Mouse (Mus musculus) neural tube, embryonic 15.5 days (tissue): ENCODE measurements around the gene Kirrel3. TPM values are rescaled to one million over a fixed set of nuclear protein-coding genes. Genes with fewer than 3 reads are reported as not detected.

ENCODE experiments used
- ATAC-seq: fragments of 200-750 bp; cut with Nextera tagmentation; 2 replicates; pipeline ENCODE4 v1.8.0; 2017; ENCODE audit warnings: mild to moderate bottlenecking, moderate TSS enrichment, moderate library complexity; ENCODE audit not compliant: low FRiP score
- H3K27ac ChIP-seq: fragments of 300-500 bp; sonication (generic); replicated peaks from 2 replicates; pipeline ENCODE4 v1.5.1; 2015; ENCODE audit warnings: mild to moderate bottlenecking, inconsistent platforms
- H3K27me3 ChIP-seq: fragments of 300-500 bp; sonication (generic); replicated peaks from 2 replicates; pipeline ENCODE4 v1.6.1; 2015; ENCODE audit warnings: inconsistent platforms
- H3K36me3 ChIP-seq: fragments of 300-500 bp; sonication (generic); 2 replicates; pipeline ENCODE4 v1.6.1; 2015; ENCODE audit warnings: inconsistent platforms
- H3K4me1 ChIP-seq: fragments of 300-500 bp; sonication (generic); 2 replicates; pipeline ENCODE4 v1.6.1; 2015; ENCODE audit warnings: inconsistent platforms
- H3K4me2 ChIP-seq: fragments of 300-500 bp; sonication (generic); 2 replicates; pipeline ENCODE4 v1.6.1; 2015; ENCODE audit warnings: inconsistent platforms, mild to moderate bottlenecking, moderate library complexity
- H3K4me3 ChIP-seq: fragments of 300-500 bp; sonication (generic); replicated peaks from 2 replicates; pipeline ENCODE4 v1.5.1; 2015; ENCODE audit warnings: mild to moderate bottlenecking, inconsistent platforms
- H3K9ac ChIP-seq: fragments of 300-500 bp; sonication (generic); replicated peaks from 2 replicates; pipeline ENCODE4 v1.6.1; 2015; ENCODE audit warnings: mild to moderate bottlenecking, inconsistent platforms
- H3K9me3 ChIP-seq: fragments of 300-500 bp; sonication (generic); replicated peaks from 2 replicates; pipeline ENCODE4 v1.6.1; 2016; ENCODE audit warnings: inconsistent platforms
- WGBS: fragments of 180-500 bp; shearing (Covaris S2); methylation state at CpG from one replicate; pipeline ENCODE4 v1.1.7; 2015; ENCODE audit warnings: mixed read lengths; 5-methylcytosine and 5-hydroxymethylcytosine counted together
- polyA plus RNA-seq: library from polyadenylated mRNA; unstranded; fragments of >200 nt; fragmentation: Nextera tagmentation; extraction: Ambion mirVana; gene quantifications from 2 replicates; pipeline ENCODE4 v1.2.1, GENCODE M21; 2015

The Kirrel3 gene
- polyA plus RNA-seq, 1 experiment from 2014 or later = 43.7 TPM

DNA sequence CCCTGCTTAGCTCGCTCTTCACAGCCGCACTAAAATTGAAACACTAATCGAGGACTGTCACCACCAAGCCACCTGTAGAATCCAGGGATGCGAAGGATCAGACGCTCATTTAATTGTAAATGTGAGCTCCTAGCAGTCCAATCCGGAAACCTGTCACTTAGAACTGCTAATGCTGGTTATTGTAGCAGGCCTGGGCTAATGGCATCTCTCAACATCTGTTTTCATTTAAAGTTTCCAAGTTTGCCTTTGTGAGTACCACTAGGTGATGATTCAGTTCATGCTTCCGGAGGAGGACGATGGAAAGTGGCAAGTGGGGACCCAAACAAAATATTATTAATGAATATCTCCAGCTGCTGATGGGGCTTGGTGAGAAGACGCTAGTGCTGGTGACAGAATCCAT is 161.1 kb downstream of the Kirrel3 start:
- WGBS = 83% methylated on average over 9 of the region's 9 CpGs
- H3K27me3 ChIP-seq = no peaks in the 10 kb centered on the region
- no peaks in the 10 kb centered on the region for H3K36me3 ChIP-seq
- no peaks in the 10 kb centered on the region for H3K9me3 ChIP-seq
- no peak overlapping the region for H3K4me2 ChIP-seq
- ATAC-seq = no peak
- peaks cover 15% of the 10 kb centered on the region for H3K4me1 ChIP-seq
- no peak overlapping the region for H3K9ac ChIP-seq
- H3K4me3 ChIP-seq = no peak overlapping the region
- no peak overlapping the region for H3K27ac ChIP-seq

DNA sequence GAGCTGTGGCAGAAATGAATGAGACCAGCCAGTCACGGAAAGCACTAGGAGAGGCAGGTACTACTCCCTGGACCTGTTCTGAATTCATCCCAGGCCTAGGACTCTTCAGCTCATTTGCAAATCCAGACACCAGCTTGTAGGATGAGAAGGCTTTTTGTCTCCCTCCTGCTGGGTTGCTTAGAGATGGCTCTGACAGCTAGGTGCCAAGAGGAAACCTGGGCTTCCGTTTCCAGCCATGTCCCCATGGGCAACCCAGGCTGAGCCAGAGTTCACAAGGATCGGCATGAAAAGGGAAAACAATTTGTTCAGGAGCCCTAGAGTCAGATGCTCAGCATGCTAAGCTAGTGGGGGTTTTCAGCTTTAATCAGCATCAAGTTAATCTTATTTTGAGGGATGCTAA is 166.6 kb downstream of the Kirrel3 start:
- Histone ChIP-seq H3K4me3 (no peak overlapping the region), H3K27me3 (no peaks in the 10 kb centered on the region), H3K9me3 (no peaks in the 10 kb centered on the region), H3K4me1 (peaks cover 5% of the 10 kb centered on the region; the same call in 1 of the 2 replicates), H3K4me2 (no peak overlapping the region), H3K27ac (no peak overlapping the region), H3K9ac (no peak overlapping the region), H3K36me3 (no peaks in the 10 kb centered on the region)
- ATAC-seq = no peak
- WGBS = 74% methylated on average over 3 of the region's 3 CpGs

DNA sequence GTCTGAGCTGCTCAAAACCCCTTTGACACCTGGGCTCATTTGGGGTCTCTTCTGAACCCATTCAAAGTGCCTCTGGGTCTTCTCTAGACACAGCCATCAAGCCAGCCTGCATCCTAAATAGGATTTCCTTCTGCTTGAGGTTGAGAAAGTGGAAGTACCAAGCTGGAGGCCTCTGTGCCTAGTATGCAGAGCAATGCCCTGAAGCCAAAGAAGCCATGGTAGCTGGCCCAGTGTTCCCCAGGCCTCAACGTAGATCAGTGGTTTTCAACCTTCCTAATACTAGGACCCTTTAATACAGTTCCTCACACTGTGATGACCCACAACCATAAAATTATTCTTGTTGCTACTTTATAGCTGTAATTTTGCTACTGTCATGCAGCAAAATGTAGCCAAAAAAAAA is 167.4 kb downstream of the Kirrel3 start:
- Histone ChIP-seq H3K27ac (no peak overlapping the region), H3K4me3 (no peak overlapping the region), H3K4me1 (peaks cover 5% of the 10 kb centered on the region; the same call in 1 of the 2 replicates), H3K9ac (no peak overlapping the region), H3K9me3 (no peaks in the 10 kb centered on the region), H3K4me2 (no peak overlapping the region), H3K36me3 (no peaks in the 10 kb centered on the region), H3K27me3 (no peaks in the 10 kb centered on the region)
- no peak for ATAC-seq
- 92% methylated on average over 1 of the region's 1 CpGs for WGBS

DNA sequence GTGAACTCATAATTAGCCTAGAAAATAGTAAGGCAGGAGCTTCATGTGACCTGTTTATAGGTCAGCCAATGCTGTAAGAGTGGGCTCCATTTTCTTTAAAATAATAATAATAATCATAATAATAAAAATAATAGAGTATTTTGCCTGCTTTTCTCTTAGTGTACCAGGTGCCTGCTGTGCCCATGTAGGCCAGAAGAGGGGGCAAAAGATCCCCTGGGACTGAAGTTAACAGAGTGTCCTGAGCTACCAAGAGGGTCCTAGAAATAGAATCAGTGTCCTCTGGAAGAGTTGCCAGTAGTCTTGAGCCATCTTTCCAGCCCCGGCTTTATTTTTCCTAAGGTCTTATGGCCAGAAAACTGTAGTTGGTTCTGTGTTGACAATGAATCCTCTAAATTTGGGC is 174.9 kb downstream of the Kirrel3 start:
- peaks cover 8% of the 10 kb centered on the region for H3K4me1 ChIP-seq
- no peak overlapping the region for H3K9ac ChIP-seq
- H3K9me3 ChIP-seq = no peaks in the 10 kb centered on the region
- H3K27me3 ChIP-seq = no peaks in the 10 kb centered on the region
- no peaks in the 10 kb centered on the region for H3K36me3 ChIP-seq
- no peak overlapping the region for H3K4me2 ChIP-seq
- H3K27ac ChIP-seq = no peak overlapping the region
- H3K4me3 ChIP-seq = no peak overlapping the region
- WGBS = 82% methylated on average over 1 of the region's 1 CpGs
- ATAC-seq = no peak

DNA sequence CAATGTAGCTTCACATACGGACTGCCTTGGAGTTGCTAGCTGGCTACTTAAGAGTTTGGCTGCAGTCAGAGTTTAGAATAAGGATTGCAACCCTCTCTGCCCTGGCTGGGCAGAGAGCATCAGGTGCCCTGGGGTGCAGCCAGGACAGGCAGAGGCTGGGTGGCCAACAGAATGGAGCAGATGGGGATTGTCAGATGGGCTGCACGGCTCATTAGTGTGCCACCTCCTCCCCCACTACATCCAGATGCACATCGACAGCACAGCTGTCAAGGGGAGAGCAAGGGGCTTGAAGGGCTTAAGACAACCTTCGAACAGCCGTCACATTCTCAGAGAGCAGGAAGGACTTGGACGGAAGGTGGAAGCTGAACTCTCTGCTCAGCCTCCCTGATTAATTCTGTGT is 177.7 kb downstream of the Kirrel3 start:
- H3K36me3 ChIP-seq = no peaks in the 10 kb centered on the region
- H3K27me3 ChIP-seq = no peaks in the 10 kb centered on the region
- ATAC-seq = no peak
- no peak overlapping the region for H3K9ac ChIP-seq
- H3K4me3 ChIP-seq = no peak overlapping the region
- H3K27ac ChIP-seq = no peak overlapping the region
- 51% methylated on average over 6 of the region's 6 CpGs for WGBS
- H3K9me3 ChIP-seq = no peaks in the 10 kb centered on the region
- H3K4me1 ChIP-seq = peaks cover 28% of the 10 kb centered on the region
- H3K4me2 ChIP-seq = no peak overlapping the region

DNA sequence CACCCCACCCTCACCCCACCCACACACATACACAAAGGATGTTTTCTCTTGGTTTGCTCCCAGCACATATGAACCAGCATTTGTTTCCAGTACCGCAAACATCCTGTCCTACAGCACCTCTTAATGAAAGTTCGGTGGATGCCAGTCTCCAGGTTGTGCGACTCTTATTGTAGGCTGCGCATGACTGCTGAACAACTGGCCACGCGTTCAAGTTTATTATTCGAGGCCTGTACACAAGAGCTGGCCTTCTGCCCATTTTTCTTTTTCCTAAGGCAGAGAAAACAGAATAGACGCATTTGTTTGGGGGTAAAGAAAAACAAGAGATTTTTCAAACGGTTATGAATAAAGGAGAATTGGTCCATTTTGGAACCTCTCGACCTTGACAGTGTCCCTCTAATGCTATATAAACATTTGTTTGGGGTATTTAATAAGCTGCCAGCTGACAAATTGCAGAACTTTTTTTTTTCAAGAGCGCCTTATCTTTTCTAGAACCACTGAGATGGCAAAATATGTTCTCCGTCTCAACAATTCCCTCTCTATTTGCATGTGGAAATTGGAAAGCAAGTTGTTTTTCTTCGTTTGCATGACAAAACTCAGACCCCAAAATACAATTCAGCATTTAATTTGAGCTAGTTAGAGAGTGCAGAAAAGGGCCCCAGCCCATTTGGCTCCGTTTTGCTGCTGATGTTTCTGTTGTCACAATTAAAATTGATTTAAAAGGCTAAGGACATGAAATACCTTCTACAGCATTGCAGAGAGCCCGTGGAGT is 179.9 kb downstream of the Kirrel3 start:
- WGBS = 55% methylated on average over 15 of the region's 15 CpGs
- Histone ChIP-seq H3K9me3 (no peaks in the 10 kb centered on the region), H3K27ac (no peak overlapping the region)

DNA sequence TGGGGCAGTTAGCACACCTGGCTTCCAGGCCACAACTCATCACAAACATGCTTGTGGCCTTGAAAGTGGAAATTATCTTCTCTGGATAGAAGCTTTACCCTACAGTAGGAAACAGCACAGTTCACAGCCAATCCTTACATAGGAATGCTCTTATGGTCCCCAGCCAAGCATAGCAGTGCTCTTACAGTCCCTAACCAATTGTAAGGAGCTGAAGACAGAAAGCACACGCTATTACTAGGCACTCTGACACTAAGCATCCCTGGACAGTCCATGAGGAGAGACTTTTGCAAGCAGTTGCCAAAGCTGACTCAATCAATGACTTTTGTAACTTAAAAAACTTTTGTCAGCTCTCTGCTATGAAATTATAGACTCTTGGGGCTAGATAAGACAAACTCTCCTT is 181.5 kb downstream of the Kirrel3 start:
- Histone ChIP-seq H3K4me3 (no peak overlapping the region), H3K27ac (no peak overlapping the region), H3K4me1 (peaks cover 42% of the 10 kb centered on the region), H3K4me2 (no peak overlapping the region), H3K9me3 (no peaks in the 10 kb centered on the region), H3K27me3 (no peaks in the 10 kb centered on the region), H3K9ac (no peak overlapping the region), H3K36me3 (no peaks in the 10 kb centered on the region)
- no peak for ATAC-seq
- WGBS = 83% methylated on average over 1 of the region's 1 CpGs

More for the DNA sequence above, 179.9 kb downstream of the Kirrel3 start:
- Histone ChIP-seq H3K27me3 (no peaks in the 10 kb centered on the region), H3K9ac (no peak overlapping the region), H3K4me1 (peaks cover 32% of the 10 kb centered on the region), H3K4me3 (no peak overlapping the region), H3K36me3 (no peaks in the 10 kb centered on the region), H3K4me2 (no peak overlapping the region)
- ATAC-seq = no peak

DNA sequence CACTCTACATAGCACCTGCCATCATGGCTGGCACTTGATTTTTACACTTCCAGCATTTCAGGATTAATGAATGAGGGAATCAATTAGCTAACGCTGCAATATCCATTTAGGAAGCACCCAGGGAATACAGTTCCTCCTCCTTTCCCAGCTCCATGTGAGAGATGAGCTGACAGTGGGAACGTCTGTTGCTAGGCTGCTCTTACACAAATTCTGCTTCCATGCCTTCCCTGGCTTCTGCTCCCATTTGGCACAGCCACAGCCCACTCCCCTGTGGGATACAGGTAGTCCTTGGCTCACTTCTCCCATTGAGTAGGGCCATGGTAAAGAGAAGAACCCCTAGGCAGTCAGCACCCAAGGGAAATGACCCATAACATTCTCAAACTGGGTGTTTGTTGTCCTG is 185.2 kb downstream of the Kirrel3 start:
- Histone ChIP-seq H3K9me3 (no peaks in the 10 kb centered on the region), H3K27me3 (no peaks in the 10 kb centered on the region), H3K36me3 (no peaks in the 10 kb centered on the region), H3K9ac (no peak overlapping the region), H3K4me3 (no peak overlapping the region), H3K4me1 (peaks cover 31% of the 10 kb centered on the region), H3K4me2 (no peak overlapping the region), H3K27ac (no peak overlapping the region)
- 31% methylated on average over 2 of the region's 2 CpGs for WGBS
- no peak for ATAC-seq

DNA sequence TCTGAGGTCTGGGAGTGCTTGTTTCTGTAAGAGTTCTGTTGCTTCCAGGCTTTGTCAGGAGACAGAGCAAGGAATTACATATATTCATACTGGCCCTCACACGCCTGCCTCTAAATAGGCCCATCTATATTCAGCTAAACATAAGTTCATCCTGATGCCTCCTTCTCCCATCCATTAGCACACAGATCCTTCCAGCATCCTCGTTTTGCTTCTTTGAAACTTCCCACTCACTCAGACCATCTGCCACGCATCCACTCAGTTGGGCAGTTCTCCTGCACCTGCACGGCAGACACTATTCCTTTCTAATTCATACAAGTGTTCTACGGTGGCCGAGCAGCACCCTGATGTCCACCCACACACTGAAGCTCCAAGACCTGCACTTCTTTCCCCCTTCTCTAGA is 201.1 kb downstream of the Kirrel3 start:
- H3K4me3 ChIP-seq = no peak overlapping the region
- 90% methylated on average over 6 of the region's 6 CpGs for WGBS
- H3K27ac ChIP-seq = no peak overlapping the region
- H3K27me3 ChIP-seq = no peaks in the 10 kb centered on the region
- no peak for ATAC-seq
- no peaks in the 10 kb centered on the region for H3K36me3 ChIP-seq
- H3K9ac ChIP-seq = no peak overlapping the region
- no peaks in the 10 kb centered on the region for H3K4me1 ChIP-seq
- no peak overlapping the region for H3K4me2 ChIP-seq
- H3K9me3 ChIP-seq = no peaks in the 10 kb centered on the region

DNA sequence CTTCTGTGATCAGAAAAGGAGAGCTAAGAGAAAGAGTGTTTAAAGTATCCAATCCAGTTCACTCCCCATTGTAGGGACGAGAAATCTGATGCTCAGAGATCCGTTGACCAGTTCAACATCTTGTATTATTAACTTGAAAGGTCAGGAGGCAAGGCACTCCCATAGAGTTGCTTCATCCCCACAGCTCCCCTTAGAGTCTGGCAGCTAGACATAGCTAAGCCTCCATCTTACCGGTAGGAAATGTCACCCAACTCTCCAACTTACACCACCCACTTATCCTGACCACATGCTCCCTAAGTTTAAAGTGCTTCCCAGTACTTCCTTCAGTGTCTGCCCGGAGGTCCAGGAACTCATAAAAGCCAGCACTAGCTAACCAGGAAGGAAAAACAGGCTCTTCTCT is 202.7 kb downstream of the Kirrel3 start:
- ATAC-seq = no peak
- H3K4me3 ChIP-seq = no peak overlapping the region
- no peak overlapping the region for H3K27ac ChIP-seq
- no peaks in the 10 kb centered on the region for H3K4me1 ChIP-seq
- H3K27me3 ChIP-seq = no peaks in the 10 kb centered on the region
- WGBS = 66% methylated on average over 4 of the region's 4 CpGs
- no peak overlapping the region for H3K9ac ChIP-seq
- no peaks in the 10 kb centered on the region for H3K9me3 ChIP-seq
- no peaks in the 10 kb centered on the region for H3K36me3 ChIP-seq
- no peak overlapping the region for H3K4me2 ChIP-seq

DNA sequence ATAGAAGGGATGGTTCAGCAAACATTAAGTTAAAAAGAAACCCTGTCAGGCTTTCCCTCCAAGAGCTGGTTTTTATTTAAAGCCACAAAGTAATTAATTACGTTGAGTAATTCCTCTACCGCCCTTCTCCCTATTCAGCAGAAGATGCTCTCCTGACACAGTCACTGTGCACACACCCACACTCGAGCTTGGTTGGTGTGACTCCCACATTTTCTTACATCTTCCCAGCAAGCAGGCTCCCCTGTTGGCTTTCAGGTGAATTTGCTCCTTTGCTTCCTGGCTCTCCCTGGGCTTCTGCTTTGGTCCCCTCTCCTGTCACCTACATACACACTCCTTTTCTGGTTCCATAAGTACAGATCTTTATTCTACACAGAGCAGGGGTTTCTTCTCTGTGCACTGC is 203.7 kb downstream of the Kirrel3 start:
- no peaks in the 10 kb centered on the region for H3K9me3 ChIP-seq
- no peak overlapping the region for H3K9ac ChIP-seq
- H3K4me1 ChIP-seq = no peaks in the 10 kb centered on the region
- no peaks in the 10 kb centered on the region for H3K36me3 ChIP-seq
- ATAC-seq = no peak
- 57% methylated on average over 3 of the region's 3 CpGs for WGBS
- H3K27ac ChIP-seq = no peak overlapping the region
- no peak overlapping the region for H3K4me2 ChIP-seq
- H3K4me3 ChIP-seq = no peak overlapping the region
- H3K27me3 ChIP-seq = no peaks in the 10 kb centered on the region

DNA sequence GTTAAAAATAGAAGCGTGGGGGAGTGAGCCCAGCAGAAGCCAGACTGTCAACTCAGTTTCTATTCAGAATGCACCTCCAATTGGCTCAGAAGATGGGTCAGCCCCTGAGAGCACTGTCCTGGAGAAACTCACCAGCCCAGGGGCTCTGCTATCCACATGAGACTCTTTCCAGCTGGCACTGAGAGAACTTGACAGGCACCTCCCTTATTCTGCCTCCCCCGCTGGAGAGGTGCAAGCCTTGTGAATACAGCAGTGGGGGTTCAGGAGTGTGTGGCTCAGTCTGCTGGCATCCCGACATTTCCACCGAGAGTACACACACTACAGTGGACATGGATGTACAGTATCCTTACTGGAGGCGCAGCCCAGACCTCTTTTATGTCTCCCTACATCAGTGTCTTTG is 210.0 kb downstream of the Kirrel3 start:
- no peak overlapping the region for H3K27ac ChIP-seq
- no peak for ATAC-seq
- 81% methylated on average over 5 of the region's 5 CpGs for WGBS

More for the DNA sequence above, 210.0 kb downstream of the Kirrel3 start:
- Histone ChIP-seq H3K9me3 (no peaks in the 10 kb centered on the region), H3K4me2 (no peak overlapping the region), H3K9ac (no peak overlapping the region), H3K27me3 (no peaks in the 10 kb centered on the region), H3K4me1 (no peaks in the 10 kb centered on the region), H3K4me3 (no peak overlapping the region), H3K36me3 (no peaks in the 10 kb centered on the region)
